Mouse (Mus musculus) midbrain, postnatal 0 days (tissue): ENCODE results near the gene Cilp. TPM values are rescaled to one million over a fixed set of nuclear protein-coding genes. Genes with fewer than 3 reads are reported as not detected.

Source experiments
- ATAC-seq: fragments of 200-750 bp; cut with Nextera tagmentation; 2 replicates; pipeline ENCODE4 v1.8.0; 2017; ENCODE audit warnings: moderate number of reproducible peaks, mild to moderate bottlenecking, moderate TSS enrichment, moderate library complexity; ENCODE audit not compliant: low FRiP score
- DNase-seq: peaks from one replicate; pipeline ENCODE4 v3.0.0-alpha.2; 2015; ENCODE audit warnings: low spot score
- H3K27ac ChIP-seq: fragments of 300-500 bp; sonication (generic); 2 replicates; pipeline ENCODE4 v1.5.1; 2014; ENCODE audit warnings: low read depth, mild to moderate bottlenecking, low read length, mixed read lengths
- H3K27me3 ChIP-seq: fragments of 300-500 bp; sonication (generic); 2 replicates; pipeline ENCODE4 v1.6.1; 2014; ENCODE audit warnings: low read length, control low read depth, mixed read lengths; ENCODE audit not compliant: insufficient read depth
- H3K36me3 ChIP-seq: fragments of 300-500 bp; sonication (generic); 2 replicates; pipeline ENCODE4 v1.6.1; 2014; ENCODE audit warnings: low read length, control low read depth, mixed read lengths; ENCODE audit not compliant: insufficient read depth
- H3K4me1 ChIP-seq: fragments of 300-500 bp; sonication (generic); 2 replicates; pipeline ENCODE4 v1.6.1; 2014; ENCODE audit warnings: mild to moderate bottlenecking, control low read depth, antibody characterized with exemption, low read length, mixed read lengths; ENCODE audit not compliant: insufficient read depth
- H3K4me2 ChIP-seq: fragments of 300-500 bp; sonication (generic); 2 replicates; pipeline ENCODE4 v1.6.1; 2014; ENCODE audit warnings: low read depth, mild to moderate bottlenecking, low read length, mixed read lengths; ENCODE audit not compliant: poor library complexity, severe bottlenecking
- H3K4me3 ChIP-seq: fragments of 300-500 bp; sonication (generic); 2 replicates; pipeline ENCODE4 v1.5.1; 2014; ENCODE audit warnings: low read depth, mild to moderate bottlenecking, low read length, moderate library complexity
- H3K9ac ChIP-seq: fragments of 300-500 bp; sonication (generic); replicated peaks from 2 replicates; pipeline ENCODE4 v1.6.1; 2014; ENCODE audit warnings: mild to moderate bottlenecking, low read length, moderate library complexity, mixed read lengths; ENCODE audit not compliant: poor library complexity, severe bottlenecking
- H3K9me3 ChIP-seq: fragments of 300-500 bp; sonication (generic); 2 replicates; pipeline ENCODE4 v1.6.1; 2016; ENCODE audit warnings: low read length, control low read depth
- CTCF ChIP-seq: IDR thresholded peaks from 2 replicates; pipeline ENCODE4 v1.5.1; 2016; ENCODE audit warnings: antibody characterized with exemption, mild to moderate bottlenecking
- WGBS: fragments of 180-500 bp; shearing (Covaris S2); extraction: QIAGEN DNeasy Blood & Tissue Kit; methylation state at CpG from one replicate; pipeline ENCODE4 v1.1.7; 2014; 5-methylcytosine and 5-hydroxymethylcytosine counted together
- polyA plus RNA-seq: library from polyadenylated mRNA; unstranded; fragments of >200 nt; fragmentation: Nextera tagmentation; extraction: Ambion mirVana; gene quantifications from 2 replicates; pipeline ENCODE4 v1.2.1, GENCODE M21; 2015
- total RNA-seq: library from RNA; depleted of rRNA; stranded (reverse); fragments of >200 nt; gene quantifications from 2 replicates; pipeline ENCODE4 v1.2.3, GENCODE M21; 2014

The Cilp gene
- total and polyA plus RNA-seq, 2 experiments from 2014 or later, result 0.15 to 0.60 TPM

- ATAC-seq, result no peak
- Histone ChIP-seq H3K4me1 (no peaks in the 10 kb centered on the region), H3K36me3 (peaks cover 11% of the 10 kb centered on the region; the same call in 1 of the 2 replicates), H3K27ac (no peak overlapping the region), H3K9me3 (no peaks in the 10 kb centered on the region), H3K9ac (no peak overlapping the region), H3K4me3 (no peak overlapping the region), H3K4me2 (no peak overlapping the region), H3K27me3 (no peaks in the 10 kb centered on the region)
- no peak for DNase-seq
- TF ChIP-seq CTCF, result no peak
- 82% methylated on average over 6 of the region's 6 CpGs for WGBS
Measured at GRCm38 (mm10) chr9:65223927-65224326, 41.1 kb upstream of the Cilp start.

- Histone ChIP-seq H3K9ac (no peak overlapping the region), H3K9me3 (no peaks in the 10 kb centered on the region), H3K4me3 (no peak overlapping the region), H3K27me3 (no peaks in the 10 kb centered on the region), H3K4me2 (no peak overlapping the region), H3K27ac (no peak overlapping the region), H3K36me3 (peaks cover 17% of the 10 kb centered on the region), H3K4me1 (no peaks in the 10 kb centered on the region)
- peak; percentile 73 for TF ChIP-seq CTCF
- 38% methylated on average over 4 of the region's 4 CpGs for WGBS
- ATAC-seq (no peak), DNase-seq (peak; percentile 55)
Measured at GRCm38 (mm10) chr9:65225795-65226194, 39.2 kb upstream of the Cilp start.

DNA sequence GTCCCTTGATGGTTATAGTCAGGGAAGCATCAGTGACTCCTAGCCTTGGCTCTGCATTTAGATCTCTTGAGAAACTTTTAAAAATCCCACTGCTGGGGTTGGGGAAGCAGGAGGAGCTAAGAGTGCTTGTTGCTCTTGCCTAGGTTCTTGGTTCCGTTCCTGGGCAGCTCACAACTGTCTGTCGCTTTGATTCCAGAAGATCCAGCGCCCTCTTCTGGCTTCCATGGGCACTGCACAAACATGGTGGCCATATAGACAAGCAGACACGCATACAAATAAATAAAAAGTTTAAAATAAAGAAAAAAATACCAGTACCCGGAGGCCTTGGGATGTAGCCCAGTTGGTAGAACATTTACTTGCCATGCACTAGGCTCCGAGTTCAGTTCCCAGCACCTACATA is 34.7 kb upstream of the Cilp start:
- peak; percentile 45 for TF ChIP-seq CTCF

DNA sequence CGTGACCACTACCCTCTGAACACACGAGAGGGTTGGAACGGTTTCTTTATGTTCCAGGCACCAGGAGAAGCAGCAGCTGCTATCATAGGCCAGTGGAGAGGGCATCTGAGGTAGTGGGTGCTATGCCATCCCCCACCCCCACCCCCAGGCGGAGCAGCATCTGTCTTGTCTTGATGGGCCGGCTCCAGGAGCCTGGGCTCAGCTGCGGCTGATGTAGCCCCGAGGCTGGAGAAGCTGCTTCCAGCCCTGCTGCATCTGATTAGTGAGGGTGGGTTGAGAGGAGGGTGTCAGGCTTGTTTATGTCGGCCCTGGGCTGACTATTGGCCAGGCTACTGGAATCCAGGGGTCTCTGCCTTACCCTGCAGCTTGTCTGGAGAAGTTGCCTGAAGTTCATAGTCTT is 33.7 kb upstream of the Cilp start:
- no peaks in the 10 kb centered on the region for H3K4me1 ChIP-seq
- WGBS, result 56% methylated on average over 8 of the region's 8 CpGs
- H3K27ac ChIP-seq, result no peak overlapping the region
- DNase-seq (no peak), ATAC-seq (no peak)
- no peak overlapping the region for H3K4me3 ChIP-seq
- peaks cover 30% of the 10 kb centered on the region for H3K36me3 ChIP-seq
- H3K4me2 ChIP-seq, result no peak overlapping the region
- no peaks in the 10 kb centered on the region for H3K27me3 ChIP-seq
- no peaks in the 10 kb centered on the region for H3K9me3 ChIP-seq
- H3K9ac ChIP-seq, result no peak overlapping the region
- no peak for TF ChIP-seq CTCF

More for the DNA sequence above, 34.7 kb upstream of the Cilp start:
- Histone ChIP-seq H3K4me2 (no peak overlapping the region), H3K36me3 (peaks cover 29% of the 10 kb centered on the region), H3K9ac (no peak overlapping the region), H3K27ac (no peak overlapping the region), H3K4me3 (no peak overlapping the region), H3K9me3 (no peaks in the 10 kb centered on the region), H3K27me3 (no peaks in the 10 kb centered on the region), H3K4me1 (no peaks in the 10 kb centered on the region)
- 72% methylated on average over 6 of the region's 6 CpGs for WGBS
- ATAC-seq (no peak), DNase-seq (no peak)

- TF ChIP-seq CTCF, result no peak
- peaks cover 33% of the 10 kb centered on the region; the same call in 1 of the 2 replicates for H3K36me3 ChIP-seq
- WGBS, result 93% methylated on average over 9 of the region's 9 CpGs
Measured at GRCm38 (mm10) chr9:65233243-65233985, 31.6 kb upstream of the Cilp start.

GRCm38 (mm10) chr9:65234734-65235133 is 30.2 kb upstream of the Cilp start:
- Histone ChIP-seq H3K4me2 (no peak overlapping the region), H3K4me1 (no peaks in the 10 kb centered on the region), H3K9me3 (no peaks in the 10 kb centered on the region), H3K27me3 (no peaks in the 10 kb centered on the region), H3K9ac (no peak overlapping the region), H3K27ac (no peak overlapping the region), H3K4me3 (no peak overlapping the region), H3K36me3 (peaks cover 33% of the 10 kb centered on the region; the same call in 1 of the 2 replicates)
- DNase-seq (no peak), ATAC-seq (no peak)
- no peak for TF ChIP-seq CTCF
- WGBS, result 80% methylated on average over 3 of the region's 3 CpGs

More at GRCm38 (mm10) chr9:65233243-65233985, 31.6 kb upstream of the Cilp start:
- H3K9ac ChIP-seq, result no peak overlapping the region
- H3K4me3 ChIP-seq, result no peak overlapping the region
- H3K27ac ChIP-seq, result no peak overlapping the region
- H3K4me2 ChIP-seq, result no peak overlapping the region
- DNase-seq (no peak), ATAC-seq (no peak)
- H3K27me3 ChIP-seq, result no peaks in the 10 kb centered on the region
- H3K4me1 ChIP-seq, result no peaks in the 10 kb centered on the region
- no peaks in the 10 kb centered on the region for H3K9me3 ChIP-seq
